Mouse (Mus musculus) layer of hippocampus, postnatal 36 days (tissue): ENCODE measurements around the gene Depdc5. TPM values are rescaled to one million over a fixed set of nuclear protein-coding genes. Genes with fewer than 3 reads are reported as not detected.
"Not testable (repeated sequence)": the region's sequence is repeated elsewhere in the genome, so short reads cannot be mapped to it uniquely, and the experiment has no call there.

Source experiments
- DNase-seq, 2 experiments: peaks; one replicate each; pipeline ENCODE4 v3.0.0; 2022
- total RNA-seq, 2 experiments: library from RNA; stranded (reverse); gene quantifications; 2 replicates each; pipeline ENCODE4 v1.2.3; 2021

The Depdc5 gene
- total RNA-seq, 2 experiments from 2014 or later = 64.3 to 69.0 TPM

GRCm38 (mm10) chr5:33032036-33032773 lies 168.7 kb downstream of the Depdc5 start:
- no peak for DNase-seq

- peak; percentile 76 to 79 for DNase-seq
Measured at GRCm38 (mm10) chr5:33033121-33033520, 169.6 kb downstream of the Depdc5 start.

- not testable (repeated sequence) for DNase-seq
Measured at GRCm38 (mm10) chr5:33033633-33034032, 170.1 kb downstream of the Depdc5 start.

DNA sequence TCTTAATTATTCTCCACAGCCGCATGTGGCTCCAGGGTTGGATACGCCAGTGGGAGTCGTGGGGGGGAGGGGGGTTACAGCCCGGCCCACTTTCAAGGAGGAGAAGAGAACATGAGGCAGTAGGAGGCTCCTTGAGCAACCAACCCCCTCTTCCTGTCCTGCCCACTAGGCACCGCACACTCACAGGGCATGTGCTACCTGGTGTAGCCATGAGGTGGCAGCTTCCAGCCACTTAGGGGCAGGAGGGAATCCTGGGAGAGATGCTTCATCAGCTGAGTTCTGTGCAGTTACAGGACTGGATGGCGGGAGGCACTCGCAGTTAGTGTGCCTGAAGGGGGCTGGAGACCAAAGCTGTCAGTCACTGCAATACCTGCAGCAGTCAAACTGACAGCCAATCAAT lies 170.6 kb downstream of the Depdc5 start:
- DNase-seq = no peak

GRCm38 (mm10) chr5:33034916-33035315 lies 171.4 kb downstream of the Depdc5 start:
- DNase-seq = no peak

DNA sequence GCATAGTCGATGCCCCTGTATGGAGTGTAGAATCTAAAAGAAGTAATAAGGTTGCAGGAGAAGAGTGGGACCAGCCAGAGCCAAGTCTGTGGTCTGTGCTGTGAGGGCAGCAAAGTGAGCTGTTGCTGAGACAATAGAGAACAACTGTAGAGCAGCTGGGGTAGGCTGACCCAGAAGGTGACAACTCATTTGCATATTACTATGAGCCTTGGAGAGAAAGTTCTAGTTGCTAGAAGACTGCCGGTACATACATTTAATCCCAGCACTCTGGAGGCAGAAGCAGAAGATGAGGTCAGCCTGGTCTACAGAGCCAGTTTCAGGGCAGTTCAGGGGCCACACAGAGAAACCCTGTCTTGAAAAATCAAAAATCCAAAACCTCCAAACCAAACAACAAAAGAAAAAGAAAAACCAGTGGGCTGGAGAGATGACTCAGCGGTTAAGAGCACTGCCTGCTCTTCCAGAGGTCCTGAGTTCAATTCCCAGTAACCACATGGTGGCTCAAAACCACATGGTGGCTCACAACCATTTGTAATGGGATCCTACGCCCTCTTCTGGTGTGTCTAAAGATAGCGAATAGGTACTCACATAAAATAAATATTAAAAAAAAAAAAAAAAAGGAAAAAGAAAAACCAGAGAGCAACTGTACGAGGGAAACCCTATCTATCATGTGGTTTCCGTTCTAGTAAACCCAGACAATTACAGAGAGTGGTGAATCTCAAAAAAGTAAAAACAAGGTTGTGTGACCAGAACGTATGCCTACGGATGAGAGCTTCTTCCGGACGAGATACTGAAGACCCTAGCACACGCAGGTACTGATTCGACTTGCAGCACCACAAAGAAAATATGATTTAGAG lies 175.4 kb downstream of the Depdc5 start:
- DNase-seq = no peak

DNA sequence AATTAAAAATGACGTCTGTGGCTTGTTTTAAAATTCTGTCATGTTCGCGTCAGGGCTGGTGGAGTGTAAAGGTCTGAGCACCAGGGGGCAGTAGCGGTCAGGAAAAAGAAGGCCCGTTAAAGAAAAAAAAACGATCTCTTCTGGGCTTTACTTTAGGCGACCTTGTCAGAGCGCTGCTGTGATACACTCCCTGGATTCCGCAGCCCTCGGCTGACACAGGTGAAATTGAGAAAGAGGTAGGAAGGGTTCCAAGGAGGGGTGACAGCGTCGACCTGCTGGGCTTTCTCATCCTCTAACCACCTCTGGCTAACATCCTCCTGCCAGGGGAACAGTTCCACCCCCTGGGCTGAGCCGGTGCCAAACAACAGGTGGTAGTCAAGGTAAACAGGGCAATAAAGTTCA lies 176.0 kb downstream of the Depdc5 start:
- DNase-seq = peak; percentile 51 to 67

DNA sequence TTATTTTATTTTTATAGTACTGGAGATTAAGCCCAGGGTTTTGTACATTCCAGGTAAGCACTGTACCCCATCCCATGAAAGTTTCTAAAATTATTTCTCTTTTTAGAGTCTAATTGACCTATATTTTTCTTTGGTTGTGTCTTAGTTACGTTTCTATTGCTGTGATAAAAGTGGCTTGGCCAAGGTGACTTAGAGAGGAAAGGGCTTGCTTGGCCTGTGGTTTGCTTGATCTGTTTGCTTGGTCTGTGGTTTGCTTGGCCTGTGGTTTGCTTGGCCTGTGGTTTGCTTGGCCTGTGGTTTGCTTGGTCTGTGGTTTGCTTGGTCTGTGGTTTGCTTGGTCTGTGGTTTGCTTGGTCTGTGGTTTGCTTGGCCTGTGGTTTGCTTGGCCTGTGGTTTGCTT lies 177.2 kb downstream of the Depdc5 start:
- not testable (repeated sequence) for DNase-seq

DNA sequence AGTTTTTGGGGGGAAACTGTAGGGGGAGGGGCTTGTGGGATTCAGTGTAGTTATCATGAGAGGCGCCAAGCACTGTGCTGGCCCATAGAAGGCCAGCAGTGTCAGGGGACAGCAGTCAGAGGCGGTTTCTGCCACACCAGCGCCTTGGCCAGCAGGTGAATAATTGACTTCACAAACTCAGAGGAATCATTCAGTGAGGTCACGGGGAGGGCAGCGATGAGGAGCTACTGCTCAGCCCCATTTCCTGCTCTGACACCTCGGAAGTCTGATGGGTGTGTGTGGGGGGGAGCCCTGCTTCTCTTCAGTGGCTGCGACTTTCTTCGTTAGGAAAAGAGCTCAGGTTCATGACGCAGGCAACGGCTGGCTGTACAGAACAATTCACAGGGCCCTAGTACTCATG lies 179.9 kb downstream of the Depdc5 start:
- DNase-seq = no peak

Other genes with a start within 250 kb of the Depdc5 start
- gene Pisd, start 78.1 kb upstream of the Depdc5 start, total RNA-seq = 10 to 100 TPM; 64.1 to 68.3 TPM
- gene Gm20671, start 36.6 kb upstream of the Depdc5 start, total RNA-seq = not detected
- gene Prr14l, start 9.4 kb upstream of the Depdc5 start, total RNA-seq = 10 to 100 TPM; 54.6 to 58.2 TPM
- gene Ywhah, start 155.1 kb downstream of the Depdc5 start, total RNA-seq = 1,000 to 10,000 TPM; 1,183 to 1,342 TPM
- gene Slc5a1, start 240.5 kb downstream of the Depdc5 start, total RNA-seq = under 1 TPM in 1 of 2 experiments, not detected in 1; 0.12 TPM